Mouse (Mus musculus): ENCODE measurements around the gene Kank3.

The Kank3 gene

DNA sequence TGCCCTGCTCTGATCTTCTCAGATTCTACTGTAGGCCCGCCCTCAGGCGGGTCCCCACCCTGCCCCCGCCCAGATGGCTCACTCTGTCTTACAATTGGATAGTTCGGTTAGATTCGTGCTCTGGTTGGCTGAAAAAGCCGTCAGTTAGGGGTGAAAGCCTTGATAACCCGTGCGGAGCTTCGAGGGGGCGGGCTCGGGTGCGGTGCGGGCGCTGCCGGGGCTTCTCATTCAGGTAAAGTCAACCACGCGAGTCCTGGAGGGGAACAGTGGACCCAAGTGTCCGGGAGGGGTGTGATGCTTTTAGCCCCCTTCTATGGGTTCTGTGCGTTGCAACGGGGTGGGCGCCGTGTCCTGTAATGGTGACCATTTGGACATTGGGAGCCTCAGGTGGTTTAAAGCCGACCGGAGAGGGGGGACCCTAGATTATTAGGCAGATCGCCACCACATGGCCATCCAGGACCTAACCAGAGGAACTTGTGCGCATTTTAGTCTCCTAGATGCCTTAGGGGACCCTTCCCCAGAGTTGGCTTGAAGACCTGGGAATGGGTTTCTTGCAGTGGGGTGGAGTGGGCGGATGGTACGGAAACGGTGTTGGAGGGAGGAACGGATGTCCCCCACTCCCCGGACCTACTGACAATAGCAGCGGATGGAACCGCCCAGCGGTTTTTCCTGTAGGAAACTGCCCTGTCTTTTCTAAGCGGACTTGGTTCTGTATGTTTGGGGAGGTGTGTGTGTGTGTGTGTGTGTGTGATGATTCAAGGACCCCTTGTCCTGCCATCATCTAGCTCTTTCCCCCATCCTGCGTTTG, at the start of gene Kank3:
Gene Kank3 (plus strand): TSS at position 186 of the 808 bp plus-strand sequence.
- peak; percentile 99 for DNase-seq (ENCODE audit: low read depth, low spot score)

DNA sequence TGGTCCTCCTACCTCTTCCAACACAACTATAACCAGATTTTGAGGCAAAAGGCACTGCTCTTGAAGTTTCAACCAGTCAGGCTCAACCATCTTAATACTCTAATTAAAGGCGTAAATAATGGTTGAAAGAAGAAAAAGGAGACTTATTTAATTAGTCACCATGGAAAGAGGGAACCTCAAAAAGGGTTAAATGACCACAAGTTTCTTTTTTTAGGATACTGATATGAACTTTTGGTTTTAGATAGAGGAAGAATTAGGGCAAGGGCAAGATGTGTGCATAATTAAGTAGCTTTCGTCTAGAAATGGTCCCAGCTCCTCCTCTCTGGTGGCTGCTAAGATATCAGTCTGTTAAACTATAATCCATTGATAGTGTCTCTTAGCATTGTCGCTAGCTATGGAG, 43.9 kb upstream of the Kank3 start:
- DNase-seq (ENCODE audit: low read depth, low spot score), result no peak

DNA sequence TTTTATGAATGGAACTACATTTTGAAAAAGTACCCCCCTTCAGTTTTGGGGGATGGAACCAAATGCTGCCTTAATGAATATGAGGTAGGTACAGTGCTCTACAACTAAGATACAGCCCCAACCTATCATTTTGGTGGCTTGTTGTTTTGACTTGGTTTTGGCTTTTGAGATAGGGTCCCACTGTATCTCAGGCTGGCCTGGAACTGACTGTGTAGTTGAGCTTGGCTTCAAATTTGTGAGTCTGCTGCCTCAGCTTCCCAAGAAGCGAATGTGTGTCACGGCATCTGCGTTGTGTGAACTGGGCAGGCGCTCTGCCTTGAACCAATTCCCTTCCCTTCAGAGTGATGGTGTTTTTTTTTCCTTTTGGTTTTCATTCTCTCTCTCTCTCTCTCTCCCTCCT, 38.7 kb upstream of the Kank3 start:
- no peak for DNase-seq (ENCODE audit: low read depth, low spot score)

DNA sequence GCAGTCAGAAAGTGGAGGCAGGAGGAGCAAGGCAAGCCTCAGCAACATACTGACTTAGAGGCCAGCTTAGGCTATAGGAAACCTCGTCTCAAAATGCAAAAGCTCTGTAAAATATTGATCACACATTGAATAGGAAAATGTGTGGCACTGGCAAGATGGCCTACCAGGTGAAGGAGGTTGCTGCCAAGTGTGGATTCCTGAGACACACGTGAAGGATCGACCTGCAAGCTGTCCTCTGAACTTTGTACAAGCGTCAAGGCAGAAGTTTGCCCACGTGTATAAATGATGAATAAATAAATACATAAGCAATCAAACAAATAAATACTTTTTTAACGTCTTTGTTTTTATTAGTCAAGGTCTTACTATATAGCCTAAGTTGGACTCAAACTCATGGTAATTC, 36.9 kb upstream of the Kank3 start:
- no peak for DNase-seq (ENCODE audit: low read depth, low spot score)

DNA sequence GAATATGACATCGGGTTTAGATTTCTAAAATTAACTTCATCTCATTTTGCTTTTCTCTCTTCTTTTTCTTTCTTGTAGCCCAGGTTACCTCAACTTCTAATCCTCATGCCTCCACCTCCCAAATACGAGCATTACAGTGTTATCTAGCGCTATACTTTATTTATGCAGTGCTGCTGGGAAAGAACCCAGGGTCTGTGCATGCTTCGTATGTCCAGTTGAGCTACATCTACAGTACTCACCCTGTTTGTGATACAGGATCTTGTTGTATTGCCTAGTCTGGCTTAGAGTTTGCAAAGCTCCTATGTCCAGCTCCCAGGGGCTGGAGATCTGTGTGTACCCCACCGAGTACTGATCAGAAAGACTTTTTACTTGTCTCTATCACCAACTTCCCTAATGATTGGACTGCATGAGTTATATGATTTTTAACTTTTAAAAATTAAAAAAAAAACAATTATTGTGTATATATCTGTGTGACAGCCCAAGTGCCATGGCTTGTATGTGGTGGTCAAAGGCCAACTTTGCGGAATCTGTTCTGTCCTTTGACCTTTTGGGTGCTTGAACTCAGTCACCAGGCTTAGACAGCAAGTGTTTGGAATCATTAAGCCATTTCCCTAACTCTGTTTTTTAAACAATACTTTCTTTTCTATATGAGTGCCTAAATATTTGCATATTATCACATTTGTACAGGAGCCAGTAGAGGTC, 36.3 kb upstream of the Kank3 start:
- no peak for DNase-seq (ENCODE audit: low read depth, low spot score)

DNA sequence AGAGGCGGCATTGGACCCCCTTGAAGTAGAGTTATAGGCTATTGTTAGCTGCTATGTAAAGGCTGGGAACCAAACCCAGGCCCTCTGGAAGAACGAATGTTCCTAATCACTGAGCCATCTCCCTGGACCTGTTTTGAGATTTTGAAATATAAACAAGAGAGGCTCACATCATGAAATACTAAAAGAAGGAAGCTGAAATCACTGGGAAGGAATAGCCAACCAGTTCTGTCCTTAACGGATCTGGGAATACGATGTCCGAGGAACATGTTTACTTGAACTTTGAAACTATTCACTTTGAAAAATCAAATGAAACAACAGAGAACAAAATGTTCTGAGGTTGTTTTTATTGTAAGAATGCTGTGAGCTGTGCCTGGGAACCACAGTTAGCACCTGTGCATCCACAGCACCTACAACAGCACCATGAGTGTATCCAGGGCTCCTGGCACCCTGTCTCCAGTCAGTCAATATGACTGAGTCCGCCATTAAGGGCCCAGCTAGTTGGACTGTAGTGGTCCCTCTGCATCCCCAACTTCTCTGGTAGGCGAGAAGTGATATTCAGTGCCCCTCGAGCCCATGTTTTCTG, 35.7 kb upstream of the Kank3 start:
- no peak for DNase-seq (ENCODE audit: low read depth, low spot score)

DNA sequence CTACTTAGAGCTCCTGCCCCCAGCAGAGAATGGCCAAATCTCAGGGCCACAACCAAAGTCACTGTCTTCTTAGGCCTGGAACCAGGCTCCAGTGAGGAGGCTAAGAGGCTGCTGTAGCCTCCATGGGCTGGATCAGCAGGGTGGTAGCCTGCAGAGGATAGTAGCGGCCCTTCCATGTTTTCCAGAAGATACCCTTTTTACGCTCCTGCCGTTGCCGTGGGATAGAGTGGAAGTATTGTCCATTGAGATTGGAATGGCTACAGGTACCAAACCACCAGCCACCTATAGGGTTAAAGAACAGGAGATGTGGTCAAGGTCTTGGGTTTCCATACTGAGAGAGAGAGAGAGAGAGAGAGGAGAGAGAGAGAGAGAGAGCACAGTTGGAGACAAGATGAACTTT, 35.0 kb upstream of the Kank3 start:
- no peak for DNase-seq (ENCODE audit: low read depth, low spot score)

DNA sequence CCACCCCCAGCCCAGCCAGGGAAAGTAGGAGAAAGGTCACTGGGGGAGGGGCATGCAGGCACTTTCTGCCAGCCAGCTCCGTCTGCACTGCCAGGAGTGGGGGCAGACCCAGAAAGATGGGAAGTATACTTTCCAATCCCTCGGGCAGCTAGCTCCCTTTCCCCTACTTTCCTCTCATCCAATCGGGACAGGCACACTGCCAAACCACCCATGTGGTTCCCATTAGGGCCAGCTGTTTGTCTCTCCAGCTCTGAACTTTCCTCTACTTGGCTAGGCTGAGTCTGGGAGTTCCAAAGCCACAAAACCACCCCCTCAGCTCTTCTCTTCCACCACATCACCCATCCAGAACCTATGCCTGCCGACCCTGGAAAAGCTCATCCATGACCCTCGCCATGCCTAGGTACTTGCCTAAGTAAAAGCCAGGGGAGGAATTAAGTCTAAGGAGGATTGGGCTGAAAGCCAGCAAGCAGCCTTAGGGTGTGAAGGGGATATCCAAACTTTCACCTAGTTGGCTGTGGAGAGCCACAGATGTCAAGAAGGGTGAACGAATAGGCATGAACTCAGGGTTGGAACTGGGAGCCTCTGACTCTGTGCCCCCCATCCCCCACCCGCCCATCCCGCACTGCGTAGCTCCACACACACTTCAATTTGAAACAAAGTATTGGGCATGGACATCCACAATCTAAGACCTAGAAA, 30.9 kb upstream of the Kank3 start:
- peak; percentile 26 for DNase-seq (ENCODE audit: low read depth, low spot score)

DNA sequence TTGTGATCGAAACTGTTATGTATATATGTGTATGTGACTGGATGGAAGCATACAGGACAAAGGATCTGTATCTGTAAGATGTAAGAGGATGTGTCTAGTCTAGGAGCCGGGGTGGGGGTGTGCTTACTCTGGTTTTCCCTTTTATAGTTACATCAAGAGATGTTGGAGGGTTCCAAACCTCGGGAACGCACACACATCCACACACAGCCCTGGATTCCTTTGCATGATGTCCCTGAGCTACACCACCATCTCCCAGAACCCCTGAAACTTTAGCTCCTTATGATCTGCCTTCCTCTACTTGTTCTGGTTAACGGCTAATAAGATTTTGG, 30.4 kb upstream of the Kank3 start:
- DNase-seq (ENCODE audit: low read depth, low spot score), result no peak

DNA sequence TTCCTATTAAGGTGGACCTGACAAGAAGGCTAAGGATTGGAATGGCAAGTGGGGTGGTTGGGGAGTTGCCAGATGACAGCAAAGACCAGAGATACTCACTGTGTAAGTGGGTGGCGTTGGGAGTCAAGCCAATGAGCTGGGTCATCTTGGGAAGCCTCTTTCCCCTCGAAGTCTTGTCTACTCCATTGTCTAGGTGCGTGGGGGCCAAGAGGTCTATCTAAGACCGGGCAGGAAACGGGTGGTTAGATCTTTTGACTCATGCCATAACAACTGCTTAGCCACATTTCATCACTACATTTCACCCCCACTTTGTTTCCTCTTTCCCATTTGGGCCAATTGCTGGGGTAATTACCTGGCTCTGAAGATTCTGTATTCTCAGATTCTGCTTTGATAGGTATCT, 29.9 kb upstream of the Kank3 start:
- no peak for DNase-seq (ENCODE audit: low read depth, low spot score)

DNA sequence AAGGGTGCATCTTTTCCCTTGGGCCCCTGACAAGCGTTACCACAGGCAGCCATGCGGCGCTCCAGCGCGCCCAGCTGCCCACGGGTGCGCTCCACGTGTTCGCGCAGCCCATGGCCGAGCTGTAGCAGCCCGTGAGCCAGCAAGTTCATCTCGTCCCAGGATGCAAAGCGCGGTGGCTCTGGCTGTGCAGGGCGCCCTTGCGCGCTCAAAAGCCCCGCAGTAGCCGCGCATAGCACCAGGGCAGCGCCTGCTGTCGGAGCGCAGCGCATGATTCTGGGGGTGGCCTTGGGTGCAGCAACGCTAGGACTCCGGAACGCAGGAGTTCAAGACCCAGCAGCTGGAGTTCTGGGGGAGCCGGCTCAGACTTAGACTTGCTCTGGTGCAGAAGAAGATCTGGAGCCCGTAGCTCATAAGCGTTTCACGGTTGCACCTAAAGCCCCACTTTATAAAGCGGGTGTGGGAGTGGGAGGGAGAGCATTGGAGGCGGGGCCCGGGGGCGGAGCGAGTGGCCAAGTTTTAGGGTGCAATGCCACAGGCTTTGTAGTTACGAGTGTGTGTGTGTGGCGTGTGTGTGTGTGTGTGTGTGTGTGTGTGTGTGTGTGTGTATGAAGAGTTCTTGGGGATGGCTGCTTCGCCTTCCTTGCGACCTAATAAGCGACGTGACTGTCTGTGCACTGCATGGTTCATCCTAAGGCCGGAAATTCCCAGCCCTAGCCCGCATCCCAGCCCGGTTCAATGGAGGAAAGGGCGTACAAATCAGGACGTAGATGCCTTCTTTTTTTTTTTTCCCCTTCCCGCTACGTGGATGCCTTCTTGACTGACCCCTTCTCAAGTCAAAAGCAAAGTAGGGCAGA, 29.0 kb upstream of the Kank3 start, which contains the start of gene Angptl4:
Gene Angptl4 (minus strand): TSS at position 707 of the 854 bp plus-strand sequence.
- DNase-seq (ENCODE audit: low read depth, low spot score), result peak; percentile 86

DNA sequence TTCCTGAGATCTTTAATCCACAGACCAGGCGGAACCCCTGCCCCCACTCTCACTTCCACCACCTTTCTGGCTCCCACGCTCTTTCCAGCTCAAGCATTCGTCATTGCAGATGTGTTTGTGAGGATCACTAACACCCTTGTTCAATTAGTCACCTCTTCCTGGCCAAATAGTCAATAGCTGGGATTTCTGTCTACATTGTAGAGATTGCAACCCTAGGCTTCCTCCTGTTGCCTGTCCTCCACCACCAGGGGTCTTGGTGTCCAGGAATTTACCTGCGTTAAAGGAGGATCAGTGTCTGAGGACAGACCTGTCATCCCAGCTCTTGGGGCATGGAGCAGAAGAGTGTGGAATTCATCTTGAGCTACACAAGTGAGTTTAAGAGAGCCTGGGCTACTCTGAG, 28.3 kb upstream of the Kank3 start:
- DNase-seq (ENCODE audit: low read depth, low spot score), result peak; percentile 37

DNA sequence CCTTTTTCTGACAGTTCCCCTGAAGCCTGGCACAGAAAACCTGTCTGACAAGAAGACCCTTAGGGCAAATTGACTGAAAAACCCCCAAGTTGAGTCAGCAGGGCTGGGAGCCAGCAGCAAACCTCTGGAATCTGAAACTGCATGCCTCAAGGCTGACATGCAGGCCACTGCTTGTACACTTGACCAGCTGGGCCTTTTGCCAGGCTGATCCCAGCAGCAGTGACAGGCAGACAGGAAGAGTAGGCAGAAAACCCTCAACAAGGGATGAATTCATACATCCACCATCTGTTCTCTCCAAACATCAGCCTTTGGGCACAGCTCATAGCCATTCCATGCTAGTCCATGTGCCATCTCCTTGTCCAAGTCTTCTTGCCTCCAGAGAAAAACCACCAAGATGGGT, 26.9 kb upstream of the Kank3 start:
- DNase-seq (ENCODE audit: low read depth, low spot score), result no peak

DNA sequence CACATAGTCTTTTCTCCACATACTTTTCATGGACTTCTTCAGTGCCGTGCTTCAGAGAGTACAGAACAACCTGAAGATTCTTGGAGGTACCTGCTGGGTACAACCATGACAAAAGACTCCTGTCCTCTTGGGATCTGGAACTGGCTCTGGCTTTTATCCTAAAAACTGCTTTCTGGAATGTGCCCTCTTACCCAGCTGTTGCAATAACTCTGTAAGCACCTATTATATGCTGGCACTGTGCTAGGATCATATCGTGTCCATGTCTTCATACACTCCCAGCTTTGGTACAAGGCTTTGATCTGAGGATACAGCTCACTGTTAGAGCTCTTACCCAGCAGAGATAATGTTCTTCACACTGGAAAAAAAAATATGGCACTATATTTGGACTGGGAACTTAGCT, 25.4 kb upstream of the Kank3 start:
- no peak for DNase-seq (ENCODE audit: low read depth, low spot score)

DNA sequence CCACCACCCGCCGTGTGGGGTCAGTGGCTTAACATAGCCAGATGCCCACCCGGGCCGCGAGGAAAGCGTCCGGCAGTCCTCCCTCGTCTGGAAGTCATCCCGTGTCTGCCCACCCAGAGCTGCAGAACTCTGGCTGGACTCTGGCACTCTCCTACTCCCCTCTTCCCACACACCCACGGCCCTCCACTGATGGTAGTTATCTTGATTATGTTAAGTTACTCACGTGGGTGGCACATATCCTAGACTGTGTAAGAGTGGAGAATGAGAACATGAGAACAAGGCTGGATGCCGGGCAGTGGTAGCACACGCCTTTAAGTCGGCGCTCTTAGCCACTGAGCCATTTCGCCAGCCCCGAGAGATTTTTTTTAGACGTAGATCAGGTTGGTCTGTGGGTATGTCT, 23.9 kb upstream of the Kank3 start:
- no peak for DNase-seq (ENCODE audit: low read depth, low spot score)

DNA sequence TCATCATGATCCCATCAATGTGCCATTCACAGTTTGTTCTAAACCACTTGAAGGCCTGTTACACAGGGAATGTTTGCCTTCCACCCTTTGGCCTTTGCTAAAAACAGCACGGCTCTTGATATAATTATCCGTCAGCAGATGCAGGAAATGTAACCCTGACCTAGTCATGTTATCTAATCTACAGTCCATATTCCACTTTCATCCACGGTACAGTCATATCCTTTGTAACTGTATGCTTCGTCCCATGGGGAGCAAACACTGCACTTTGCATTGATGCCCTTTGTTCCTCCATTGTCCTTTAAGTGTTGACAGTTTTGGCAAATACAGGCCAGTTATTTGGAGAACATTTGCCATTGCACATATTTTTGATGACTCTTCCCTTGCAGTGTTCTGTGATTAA, 21.6 kb upstream of the Kank3 start:
- no peak for DNase-seq (ENCODE audit: low read depth, low spot score)

DNA sequence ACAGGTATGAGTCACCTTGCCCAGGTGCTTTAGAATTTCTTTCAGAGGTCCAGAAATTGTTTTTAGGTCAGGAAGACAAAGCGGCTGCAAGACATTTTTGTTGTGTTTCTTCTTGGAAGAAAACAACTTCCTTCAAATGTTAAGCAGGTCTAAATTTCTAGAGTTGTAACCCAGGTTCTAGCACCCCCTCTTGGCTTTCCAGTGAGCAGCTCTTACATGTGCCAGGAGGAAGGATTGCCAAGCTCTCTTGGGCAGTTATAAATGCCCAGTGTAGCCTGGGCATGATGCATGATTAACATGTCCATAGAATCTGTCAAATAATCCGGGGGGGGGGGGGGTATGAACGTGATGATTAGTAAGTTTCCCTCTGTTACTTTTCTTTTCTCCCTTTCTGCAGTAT, 12.0 kb upstream of the Kank3 start:
- DNase-seq (ENCODE audit: low read depth, low spot score), result no peak

DNA sequence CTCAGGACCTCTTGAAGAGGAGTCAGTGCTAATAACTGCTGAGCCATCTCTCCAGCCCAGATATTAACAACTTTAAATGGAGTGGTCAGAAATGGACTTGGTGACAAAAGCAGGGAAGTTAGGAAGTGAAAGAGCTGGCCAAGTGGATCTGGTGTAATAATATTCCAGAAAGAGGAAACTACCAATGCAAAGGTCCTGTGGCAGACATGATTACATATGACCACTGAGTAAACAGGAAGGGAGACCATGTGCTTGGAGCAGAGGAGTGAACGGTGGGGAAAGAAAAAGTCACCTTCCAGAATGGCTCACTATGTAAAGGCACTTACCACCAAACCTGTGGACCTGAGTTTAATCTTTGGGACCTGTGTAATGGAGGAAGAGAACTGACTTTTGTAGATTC, 11.0 kb upstream of the Kank3 start:
- DNase-seq (ENCODE audit: low read depth, low spot score), result no peak

DNA sequence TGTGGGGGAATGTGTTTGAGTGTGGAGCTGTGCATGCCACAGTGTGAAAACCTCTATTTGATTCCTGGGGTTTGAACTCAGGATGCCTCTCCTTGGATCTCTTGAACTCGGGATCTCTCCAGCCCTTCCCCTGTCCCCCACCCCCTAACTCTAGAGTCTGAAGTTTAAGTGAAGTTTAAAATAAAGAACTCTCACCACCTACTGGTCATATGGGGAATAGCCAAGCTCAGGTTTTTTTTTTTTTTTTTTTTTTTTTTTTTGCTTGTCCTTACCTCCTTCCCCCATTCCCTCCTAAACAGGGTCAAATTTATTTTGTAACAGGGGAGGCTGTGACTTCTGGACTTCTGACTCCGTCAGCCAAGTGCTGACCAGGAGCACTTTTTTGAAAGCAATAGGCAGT, 8.1 kb upstream of the Kank3 start:
- peak; percentile 79 for DNase-seq (ENCODE audit: low read depth, low spot score)

DNA sequence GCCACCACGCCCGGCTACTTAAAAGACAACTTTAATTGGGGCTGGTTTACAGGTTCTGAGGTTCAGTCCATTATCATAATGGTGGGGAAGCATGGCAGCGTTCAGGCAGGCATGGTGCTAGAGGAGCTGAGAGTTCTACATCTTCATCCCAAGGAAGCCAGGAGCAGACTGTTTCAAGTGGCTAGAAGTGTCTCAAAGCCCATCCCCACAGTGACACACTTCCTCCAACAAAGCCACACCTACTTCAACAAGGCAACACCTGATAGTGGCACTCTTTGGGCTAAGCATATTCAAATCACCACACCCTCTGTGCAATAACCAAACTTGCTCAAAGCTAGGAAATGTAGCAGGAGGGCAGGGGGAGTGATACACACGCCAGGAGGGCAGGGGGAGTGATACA, 6.1 kb upstream of the Kank3 start:
- DNase-seq (ENCODE audit: low read depth, low spot score), result peak; percentile 82

DNA sequence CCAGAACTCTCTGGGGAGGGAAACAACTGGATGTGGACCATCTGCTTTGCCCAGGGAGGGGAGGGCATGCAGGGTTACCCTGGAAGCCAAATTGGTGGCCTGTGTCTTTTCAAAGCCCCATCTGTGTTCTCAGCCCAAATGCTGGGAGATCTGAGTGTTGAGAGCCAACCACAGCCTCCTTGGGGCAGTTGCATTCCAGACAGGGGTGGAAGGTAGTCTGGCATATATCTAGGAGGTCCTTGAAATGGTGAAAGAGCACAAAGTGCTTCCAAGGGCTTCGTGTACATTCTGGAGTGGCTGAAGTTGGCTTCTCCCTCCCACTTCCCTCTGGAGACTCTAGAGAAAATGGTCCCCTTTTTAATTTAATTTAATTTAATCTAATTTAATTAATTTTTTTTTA, 5.6 kb upstream of the Kank3 start:
- DNase-seq (ENCODE audit: low read depth, low spot score), result peak; percentile 22
